Mouse (Mus musculus) forebrain, embryonic 15.5 days (tissue): ENCODE data around the gene Olfr1254. TPM values are rescaled to one million over a fixed set of nuclear protein-coding genes. Genes with fewer than 3 reads are reported as not detected.

ENCODE experiments used
- ATAC-seq: fragments of 200-750 bp; cut with Nextera tagmentation; replicated peaks from 2 replicates; pipeline ENCODE4 v1.8.0; 2017; ENCODE audit warnings: mild to moderate bottlenecking, moderate TSS enrichment, moderate library complexity
- H3K27ac ChIP-seq: fragments of 300-500 bp; sonication (generic); replicated peaks from 2 replicates; pipeline ENCODE4 v1.5.1; 2015; ENCODE audit warnings: mild to moderate bottlenecking, inconsistent platforms
- H3K27me3 ChIP-seq: fragments of 300-500 bp; sonication (generic); 2 replicates; pipeline ENCODE4 v1.6.1; 2015; ENCODE audit warnings: inconsistent platforms
- H3K36me3 ChIP-seq: fragments of 300-500 bp; sonication (generic); 2 replicates; pipeline ENCODE4 v1.6.1; 2015; ENCODE audit warnings: mild to moderate bottlenecking, inconsistent platforms
- H3K4me1 ChIP-seq: fragments of 300-500 bp; sonication (generic); 2 replicates; pipeline ENCODE4 v1.6.1; 2015; ENCODE audit warnings: inconsistent platforms
- H3K4me2 ChIP-seq: fragments of 300-500 bp; sonication (generic); replicated peaks from 2 replicates; pipeline ENCODE4 v1.6.1; 2015; ENCODE audit warnings: mild to moderate bottlenecking, inconsistent platforms
- H3K4me3 ChIP-seq: fragments of 300-500 bp; sonication (generic); 2 replicates; pipeline ENCODE4 v1.5.1; 2015; ENCODE audit warnings: mild to moderate bottlenecking, inconsistent platforms
- H3K9ac ChIP-seq: fragments of 300-500 bp; sonication (generic); replicated peaks from 2 replicates; pipeline ENCODE4 v1.6.1; 2015; ENCODE audit warnings: mild to moderate bottlenecking, inconsistent platforms
- H3K9me3 ChIP-seq: fragments of 300-500 bp; sonication (generic); 2 replicates; pipeline ENCODE4 v1.6.1; 2016; ENCODE audit warnings: inconsistent platforms
- WGBS: fragments of 180-500 bp; shearing (Covaris S2); methylation state at CpG from one replicate; pipeline ENCODE4 v1.1.7; 2015; ENCODE audit warnings: mixed read lengths; 5-methylcytosine and 5-hydroxymethylcytosine counted together
- polyA plus RNA-seq: library from polyadenylated mRNA; unstranded; fragments of >200 nt; fragmentation: Nextera tagmentation; extraction: Ambion mirVana; gene quantifications from 2 replicates; pipeline ENCODE4 v1.2.1, GENCODE M21; 2015

Olfr1254 gene
- polyA plus RNA-seq = not detected in 2 replicates

DNA sequence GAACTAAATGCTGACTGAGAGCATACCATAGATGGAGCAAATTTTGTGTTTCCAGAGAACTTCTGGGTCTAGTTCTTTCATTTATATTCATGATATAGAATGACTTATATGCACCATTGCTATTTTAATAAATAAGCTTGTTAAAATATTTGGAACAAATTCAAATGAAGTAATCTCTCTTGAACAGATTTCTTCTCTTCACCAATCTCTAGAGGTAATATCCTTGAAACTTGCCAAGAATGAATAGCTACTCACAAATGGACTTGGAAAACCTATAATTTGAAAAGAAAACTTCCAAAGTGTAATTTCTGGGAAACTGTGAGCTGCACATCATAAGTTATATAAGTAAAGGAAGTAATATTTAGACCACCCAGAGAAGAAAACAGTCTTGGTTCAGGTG lies at the start of gene Olfr1254:
Gene Olfr1254, minus strand, starts transcription at position 101 of the 400 bp plus-strand sequence.
- Histone ChIP-seq H3K27me3 (no peaks in the 10 kb centered on the region), H3K4me2 (no peak within 1 kb of the TSS), H3K36me3 (no peaks in the 10 kb centered on the region), H3K4me1 (no peaks in the 10 kb centered on the region), H3K27ac (no peak within 1 kb of the TSS), H3K9me3 (no peaks in the 10 kb centered on the region), H3K9ac (no peak within 1 kb of the TSS), H3K4me3 (no peak within 1 kb of the TSS)
- ATAC-seq = no peak

DNA sequence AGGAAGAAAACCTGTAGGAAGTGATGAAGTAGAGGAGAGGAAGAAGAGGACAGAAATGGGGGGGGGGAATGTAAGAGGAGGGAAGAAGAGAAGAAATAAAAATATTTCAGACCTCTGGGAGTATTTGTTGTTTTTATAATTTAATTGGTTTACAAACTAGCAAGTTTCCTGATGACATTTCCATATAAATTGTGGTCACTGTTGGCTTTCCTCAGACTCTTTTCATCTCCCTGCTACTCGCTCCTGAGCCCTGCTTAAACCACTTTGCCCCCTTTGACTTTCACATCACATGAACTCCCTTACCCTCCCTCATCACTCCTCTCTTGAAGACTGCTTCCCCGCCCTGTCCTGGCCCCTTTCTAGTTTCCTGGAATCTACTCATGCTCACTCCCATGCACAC lies 48.0 kb upstream of the Olfr1254 start, which contains the start of gene Olfr1256:
Gene Olfr1256, minus strand, starts transcription at position 101 of the 400 bp plus-strand sequence.
- no peaks in the 10 kb centered on the region for H3K9me3 ChIP-seq
- H3K27me3 ChIP-seq = no peaks in the 10 kb centered on the region
- no peak for ATAC-seq
- 65% methylated on average over 2 of the region's 2 CpGs for WGBS
- no peak within 1 kb of the TSS for H3K27ac ChIP-seq
- no peak within 1 kb of the TSS for H3K9ac ChIP-seq
- no peaks in the 10 kb centered on the region for H3K4me1 ChIP-seq
- H3K36me3 ChIP-seq = no peaks in the 10 kb centered on the region
- H3K4me3 ChIP-seq = no peak within 1 kb of the TSS
- H3K4me2 ChIP-seq = no peak within 1 kb of the TSS

GRCm38 (mm10) chr2:89820216-89820615 lies 26.8 kb upstream of the Olfr1254 start:
- no peaks in the 10 kb centered on the region for H3K4me1 ChIP-seq
- no peaks in the 10 kb centered on the region for H3K36me3 ChIP-seq
- H3K9ac ChIP-seq = no peak overlapping the region
- H3K4me2 ChIP-seq = no peak overlapping the region
- no peak overlapping the region for H3K4me3 ChIP-seq
- no peak for ATAC-seq
- 79% methylated on average over 1 of the region's 1 CpGs for WGBS
- H3K27me3 ChIP-seq = no peaks in the 10 kb centered on the region
- H3K27ac ChIP-seq = no peak overlapping the region
- no peaks in the 10 kb centered on the region for H3K9me3 ChIP-seq

- no peak for ATAC-seq
- Histone ChIP-seq H3K27ac (no peak within 1 kb of the TSS), H3K9ac (no peak within 1 kb of the TSS), H3K9me3 (no peaks in the 10 kb centered on the region), H3K4me2 (no peak within 1 kb of the TSS), H3K36me3 (no peaks in the 10 kb centered on the region), H3K4me1 (no peaks in the 10 kb centered on the region), H3K4me3 (no peak within 1 kb of the TSS), H3K27me3 (no peaks in the 10 kb centered on the region)
- 96% methylated on average over 3 of the region's 3 CpGs for WGBS
Measured at GRCm38 (mm10) chr2:89811751-89812150, 18.3 kb upstream of the Olfr1254 start, which contains the start of gene Olfr1255. Olfr1255 (plus strand) TSS chr2:89812051.

GRCm38 (mm10) chr2:89810751-89811150 lies 17.3 kb upstream of the Olfr1254 start:
- no peaks in the 10 kb centered on the region for H3K9me3 ChIP-seq
- no peak overlapping the region for H3K9ac ChIP-seq
- no peak overlapping the region for H3K4me3 ChIP-seq
- no peak overlapping the region for H3K27ac ChIP-seq
- no peaks in the 10 kb centered on the region for H3K27me3 ChIP-seq
- WGBS = 91% methylated on average over 2 of the region's 2 CpGs
- no peak for ATAC-seq
- H3K4me1 ChIP-seq = no peaks in the 10 kb centered on the region
- no peaks in the 10 kb centered on the region for H3K36me3 ChIP-seq
- no peak overlapping the region for H3K4me2 ChIP-seq

- Histone ChIP-seq H3K36me3 (no peaks in the 10 kb centered on the region), H3K27ac (no peak overlapping the region), H3K4me1 (no peaks in the 10 kb centered on the region), H3K9me3 (no peaks in the 10 kb centered on the region), H3K9ac (no peak overlapping the region), H3K4me3 (no peak overlapping the region), H3K4me2 (no peak overlapping the region), H3K27me3 (no peaks in the 10 kb centered on the region)
- 94% methylated on average over 3 of the region's 3 CpGs for WGBS
- ATAC-seq = no peak
Measured at GRCm38 (mm10) chr2:89799583-89799982, 6.2 kb upstream of the Olfr1254 start.

DNA sequence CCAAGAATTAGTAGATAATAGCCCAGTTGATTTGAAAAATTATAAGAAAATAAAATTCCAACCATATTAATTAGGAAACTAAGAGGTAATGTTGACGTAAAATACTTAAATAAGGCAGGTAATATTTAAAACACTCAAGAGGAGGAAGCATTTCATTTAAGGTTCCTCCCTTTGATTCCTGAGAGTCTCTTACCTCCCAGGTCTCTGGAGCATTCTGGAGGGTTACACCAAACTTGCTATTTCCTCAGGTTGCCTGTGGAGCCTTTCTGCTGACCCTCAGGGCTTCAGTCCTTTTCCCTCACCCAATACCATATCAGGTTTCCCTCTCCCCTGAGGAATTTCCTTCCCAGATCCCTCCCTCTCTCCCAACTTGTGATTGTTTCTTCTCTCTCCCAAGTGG lies 36.4 kb downstream of the Olfr1254 start, which contains the start of gene Olfr1253:
Gene Olfr1253, minus strand, starts transcription at position 101 of the 400 bp plus-strand sequence.
- no peaks in the 10 kb centered on the region for H3K27me3 ChIP-seq
- no peaks in the 10 kb centered on the region for H3K4me1 ChIP-seq
- WGBS = 98% methylated on average over 1 of the region's 1 CpGs
- no peaks in the 10 kb centered on the region for H3K36me3 ChIP-seq
- no peak within 1 kb of the TSS for H3K4me3 ChIP-seq
- ATAC-seq = no peak
- no peaks in the 10 kb centered on the region for H3K9me3 ChIP-seq
- no peak within 1 kb of the TSS for H3K9ac ChIP-seq
- no peak within 1 kb of the TSS for H3K27ac ChIP-seq
- no peak within 1 kb of the TSS for H3K4me2 ChIP-seq

Other genes with a start within 250 kb of the Olfr1254 start
- gene Olfr1245, start 215.2 kb downstream of the Olfr1254 start, polyA plus RNA-seq = not detected in 2 replicates
- gene Olfr1246, start 200.5 kb downstream of the Olfr1254 start, polyA plus RNA-seq = not detected in 2 replicates
- not detected in 2 replicates for gene Olfr1247, start 179.5 kb downstream of the Olfr1254 start, polyA plus RNA-seq
- not detected in 2 replicates for gene Olfr1248, start 175.4 kb downstream of the Olfr1254 start, polyA plus RNA-seq
- not detected in 2 replicates for gene Olfr1249, start 158.6 kb downstream of the Olfr1254 start, polyA plus RNA-seq
- not detected in 2 replicates for gene Olfr1250, start 132.2 kb downstream of the Olfr1254 start, polyA plus RNA-seq
- gene Olfr1251, start 121.7 kb downstream of the Olfr1254 start, polyA plus RNA-seq = not detected in 2 replicates
- not detected in 2 replicates for gene Olfr1252, start 68.6 kb downstream of the Olfr1254 start, polyA plus RNA-seq
- gene Olfr1253, start 36.5 kb downstream of the Olfr1254 start, polyA plus RNA-seq = not detected in 2 replicates
- not detected in 2 replicates for gene Olfr1255, start 18.4 kb upstream of the Olfr1254 start, polyA plus RNA-seq
- not detected in 2 replicates for gene Olfr1256, start 47.9 kb upstream of the Olfr1254 start, polyA plus RNA-seq
- gene Olfr48, start 54.6 kb upstream of the Olfr1254 start, polyA plus RNA-seq = not detected in 2 replicates
- not detected in 2 replicates for gene Olfr1257, start 84.8 kb upstream of the Olfr1254 start, polyA plus RNA-seq
- gene Olfr1258, start 133.7 kb upstream of the Olfr1254 start, polyA plus RNA-seq = not detected in 2 replicates
- not detected in 2 replicates for gene Olfr1259, start 155.0 kb upstream of the Olfr1254 start, polyA plus RNA-seq
- not detected in 2 replicates for gene Olfr1260, start 180.7 kb upstream of the Olfr1254 start, polyA plus RNA-seq
- not detected in 2 replicates for gene Olfr1261, start 197.6 kb upstream of the Olfr1254 start, polyA plus RNA-seq
- gene Olfr1262, start 206.5 kb upstream of the Olfr1254 start, polyA plus RNA-seq = not detected in 2 replicates
- gene Olfr1263, start 218.5 kb upstream of the Olfr1254 start, polyA plus RNA-seq = not detected in 2 replicates
- gene Olfr1264, start 232.0 kb upstream of the Olfr1254 start, polyA plus RNA-seq = not detected in 2 replicates
- not detected in 2 replicates for gene Olfr1265, start 241.7 kb upstream of the Olfr1254 start, polyA plus RNA-seq